Mouse (Mus musculus) E14TG2a.4 (cell line): ENCODE measurements around the gene Cend1.

Experiments used
- CTCF ChIP-seq: conservative IDR thresholded peaks from 2 replicates; pipeline ENCODE4 v1.5.1; 2014; ENCODE audit warnings: low read length
- NANOG ChIP-seq: IDR thresholded peaks from 2 replicates; pipeline ENCODE4 v1.6.1; 2014; ENCODE audit warnings: borderline replicate concordance, low read length, mixed read lengths
- POU5F1 ChIP-seq: IDR thresholded peaks from 2 replicates; pipeline ENCODE4 v1.6.1; 2014; ENCODE audit warnings: low read length, borderline replicate concordance

DNA sequence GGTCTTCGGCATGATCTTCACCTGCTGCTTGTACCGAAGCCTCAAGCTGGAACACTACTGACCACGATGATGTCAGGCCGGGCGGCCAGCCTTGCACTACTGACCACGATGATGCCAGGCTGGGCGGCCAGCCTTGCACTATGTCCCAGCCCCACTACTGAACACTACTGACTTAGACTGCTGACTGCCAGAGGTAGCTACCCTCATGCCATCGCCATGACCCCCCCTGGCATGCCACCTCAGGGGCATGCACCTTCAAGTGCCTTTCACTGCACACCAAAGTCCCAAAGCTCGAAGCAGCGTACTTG, 41.3 kb upstream of the Cend1 start:
- TF ChIP-seq CTCF (no peak), POU5F1 (no peak), NANOG (no peak)
